Mouse (Mus musculus) embryonic facial prominence, embryonic 15.5 days (tissue): Measurements from ENCODE around the gene Siah1b. TPM values are rescaled to one million over a fixed set of nuclear protein-coding genes. Genes with fewer than 3 reads are reported as not detected.

ENCODE experiments used
- ATAC-seq: fragments of 200-750 bp; cut with Nextera tagmentation; 2 replicates; pipeline ENCODE4 v1.8.0; 2017; ENCODE audit warnings: low read depth, moderate TSS enrichment; ENCODE audit not compliant: insufficient number of reproducible peaks, low FRiP score, low TSS enrichment
- H3K27ac ChIP-seq: fragments of 300-500 bp; sonication (generic); replicated peaks from 2 replicates; pipeline ENCODE4 v1.5.1; 2015; ENCODE audit warnings: mild to moderate bottlenecking, inconsistent platforms
- H3K27me3 ChIP-seq: fragments of 300-500 bp; sonication (generic); 2 replicates; pipeline ENCODE4 v1.6.1; 2015; ENCODE audit warnings: inconsistent platforms
- H3K36me3 ChIP-seq: fragments of 300-500 bp; sonication (generic); 2 replicates; pipeline ENCODE4 v1.6.1; 2015; ENCODE audit warnings: mild to moderate bottlenecking, inconsistent platforms
- H3K4me1 ChIP-seq: fragments of 300-500 bp; sonication (generic); 2 replicates; pipeline ENCODE4 v1.6.1; 2015; ENCODE audit warnings: inconsistent platforms
- H3K4me2 ChIP-seq: fragments of 300-500 bp; sonication (generic); replicated peaks from 2 replicates; pipeline ENCODE4 v1.6.1; 2015; ENCODE audit warnings: mild to moderate bottlenecking, inconsistent platforms
- H3K4me3 ChIP-seq: fragments of 300-500 bp; sonication (generic); replicated peaks from 2 replicates; pipeline ENCODE4 v1.5.1; 2015; ENCODE audit warnings: mild to moderate bottlenecking, inconsistent platforms
- H3K9ac ChIP-seq: fragments of 300-500 bp; sonication (generic); 2 replicates; pipeline ENCODE4 v1.6.1; 2015; ENCODE audit warnings: inconsistent platforms
- H3K9me3 ChIP-seq: fragments of 300-500 bp; sonication (generic); replicated peaks from 2 replicates; pipeline ENCODE4 v1.6.1; 2016; ENCODE audit warnings: inconsistent platforms
- WGBS: fragments of 180-500 bp; shearing (Covaris S2); methylation state at CpG from one replicate; pipeline ENCODE4 v1.1.7; 2015; 5-methylcytosine and 5-hydroxymethylcytosine counted together
- polyA plus RNA-seq: library from polyadenylated mRNA; unstranded; fragments of >200 nt; fragmentation: Nextera tagmentation; extraction: Ambion mirVana; gene quantifications from 2 replicates; pipeline ENCODE4 v1.2.1, GENCODE M21; 2015

Siah1b gene
- 22.5 and 23.1 TPM in 2 replicates for polyA plus RNA-seq

DNA sequence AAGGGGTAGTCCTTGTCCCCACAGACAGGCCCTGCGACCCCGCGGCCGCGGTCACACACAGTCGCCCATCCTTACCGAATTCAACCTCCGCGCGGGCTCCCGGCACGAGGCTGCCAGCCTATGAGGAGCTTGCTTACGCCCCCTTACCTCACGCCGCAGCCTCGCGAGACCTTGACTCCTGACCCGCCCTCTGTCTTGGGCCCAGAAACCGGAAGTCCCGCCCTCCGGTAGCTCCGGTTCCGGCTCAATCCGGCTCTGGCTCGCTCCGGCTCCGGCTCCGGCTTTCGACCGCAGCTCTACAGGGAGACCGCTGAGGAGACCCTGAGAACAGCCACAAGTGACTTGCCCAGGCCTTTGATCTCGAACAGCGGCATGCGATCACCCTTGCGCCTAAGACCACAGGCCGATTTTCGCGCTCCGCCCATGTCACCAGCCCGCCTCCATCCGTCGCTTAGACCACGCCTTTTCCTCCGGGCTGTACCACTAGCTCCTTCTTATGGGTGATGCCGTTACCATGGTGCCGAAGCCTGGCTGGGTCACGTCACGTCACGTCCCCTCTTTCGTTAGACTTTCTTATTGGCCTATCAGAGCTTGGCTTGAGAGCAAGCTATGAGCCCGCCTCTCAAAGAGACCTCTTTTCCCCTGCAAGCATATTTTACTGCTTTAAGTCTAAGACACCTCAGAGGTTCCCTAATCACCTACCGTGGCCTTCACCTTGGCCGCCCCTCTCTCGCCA is at the start of gene Siah1b:
TSS of gene Siah1b (minus strand) at position 454 of the 736 bp plus-strand sequence.
- peak within 1 kb of the TSS; percentile 83 for H3K27ac ChIP-seq
- H3K4me2 ChIP-seq: peak within 1 kb of the TSS; percentile 71
- no peaks in the 10 kb centered on the region for H3K9me3 ChIP-seq
- no peaks in the 10 kb centered on the region for H3K27me3 ChIP-seq
- 21% methylated on average over 49 of the region's 54 CpGs for WGBS
- H3K4me3 ChIP-seq: peak within 1 kb of the TSS; percentile 61
- 0 out of 2 replicates have a peak, but pooled peaks cover 3% of the 10 kb centered on the region for H3K4me1 ChIP-seq
- peak; percentile 99 for ATAC-seq
- peak within 1 kb of the TSS; percentile 42; the same call in 1 of the 2 replicates for H3K9ac ChIP-seq
- H3K36me3 ChIP-seq: no peaks in the 10 kb centered on the region

DNA sequence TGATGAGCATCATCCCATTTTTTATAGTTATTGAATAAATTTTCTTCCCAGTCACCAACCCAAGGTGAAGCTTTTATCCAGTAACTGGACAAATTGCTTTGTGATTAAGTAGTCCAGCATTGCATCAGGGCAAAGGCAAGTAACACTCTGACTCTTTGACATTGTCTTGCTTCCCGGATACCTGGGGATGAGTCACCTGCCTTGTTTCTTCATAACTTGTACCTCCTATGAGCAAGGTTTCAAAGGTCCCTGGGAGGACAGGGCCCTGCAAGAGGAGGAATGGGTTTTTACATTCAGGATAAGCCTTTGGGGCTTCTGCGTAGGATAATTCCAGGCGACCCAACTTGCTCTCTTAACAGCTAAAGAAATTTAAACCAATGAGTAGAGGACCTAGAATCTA is 47.6 kb upstream of the Siah1b start:
- Histone ChIP-seq H3K4me1 (no peaks in the 10 kb centered on the region), H3K4me2 (no peak overlapping the region), H3K36me3 (no peaks in the 10 kb centered on the region), H3K9ac (no peak overlapping the region), H3K4me3 (no peak overlapping the region), H3K27me3 (no peaks in the 10 kb centered on the region), H3K27ac (no peak overlapping the region), H3K9me3 (no peaks in the 10 kb centered on the region)
- 85% methylated on average over 3 of the region's 3 CpGs for WGBS
- ATAC-seq: no peak

DNA sequence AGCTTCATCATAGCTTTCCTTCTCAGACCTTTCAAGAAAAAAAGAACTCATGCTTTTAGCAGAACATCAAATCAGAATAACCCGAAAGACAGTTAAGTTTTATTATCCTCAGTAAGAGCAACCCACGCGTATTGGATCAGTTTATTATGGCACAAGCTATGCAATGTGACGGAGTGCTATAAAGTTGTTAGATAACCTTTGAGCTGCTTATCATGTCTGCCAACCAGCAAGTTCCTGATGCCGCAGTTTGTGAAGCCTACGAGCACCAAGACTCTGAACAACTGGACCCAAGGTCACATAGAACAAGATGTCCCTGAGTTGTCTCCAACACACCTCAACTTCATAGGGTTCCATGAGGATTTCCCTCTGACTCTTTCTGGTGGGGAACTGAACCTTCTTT is 37.5 kb upstream of the Siah1b start:
- Histone ChIP-seq H3K27me3 (peaks cover 3% of the 10 kb centered on the region; the same call in 1 of the 2 replicates), H3K9me3 (no peaks in the 10 kb centered on the region), H3K4me1 (no peaks in the 10 kb centered on the region), H3K9ac (no peak overlapping the region), H3K4me3 (no peak overlapping the region), H3K36me3 (no peaks in the 10 kb centered on the region), H3K4me2 (no peak overlapping the region), H3K27ac (no peak overlapping the region)
- no peak for ATAC-seq
- 92% methylated on average over 6 of the region's 6 CpGs for WGBS

DNA sequence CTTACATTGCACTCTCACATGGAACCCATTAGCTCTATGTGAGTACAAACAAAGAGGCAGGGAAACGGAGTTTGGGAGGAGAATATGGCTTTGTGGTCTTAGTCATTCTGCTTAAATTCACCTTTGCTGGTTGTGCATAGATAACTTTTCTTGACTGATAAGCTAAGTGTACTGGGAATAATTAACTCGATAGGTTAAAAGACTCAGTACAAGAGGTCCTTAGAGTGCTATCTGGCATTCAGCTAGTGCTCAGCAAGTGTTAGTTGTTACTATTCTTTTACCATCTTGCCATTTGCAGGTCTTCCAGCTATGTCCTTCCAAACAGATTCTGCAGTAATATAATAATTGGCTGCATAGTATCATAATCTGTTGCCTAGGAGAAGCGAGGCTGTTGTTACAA is 34.9 kb upstream of the Siah1b start:
- no peaks in the 10 kb centered on the region for H3K4me1 ChIP-seq
- H3K9me3 ChIP-seq: no peaks in the 10 kb centered on the region
- 72% methylated on average over 3 of the region's 3 CpGs for WGBS
- no peak overlapping the region for H3K9ac ChIP-seq
- no peak overlapping the region for H3K4me2 ChIP-seq
- peaks cover 3% of the 10 kb centered on the region; the same call in 1 of the 2 replicates for H3K27me3 ChIP-seq
- no peak overlapping the region for H3K4me3 ChIP-seq
- H3K27ac ChIP-seq: no peak overlapping the region
- no peak for ATAC-seq
- no peaks in the 10 kb centered on the region for H3K36me3 ChIP-seq

DNA sequence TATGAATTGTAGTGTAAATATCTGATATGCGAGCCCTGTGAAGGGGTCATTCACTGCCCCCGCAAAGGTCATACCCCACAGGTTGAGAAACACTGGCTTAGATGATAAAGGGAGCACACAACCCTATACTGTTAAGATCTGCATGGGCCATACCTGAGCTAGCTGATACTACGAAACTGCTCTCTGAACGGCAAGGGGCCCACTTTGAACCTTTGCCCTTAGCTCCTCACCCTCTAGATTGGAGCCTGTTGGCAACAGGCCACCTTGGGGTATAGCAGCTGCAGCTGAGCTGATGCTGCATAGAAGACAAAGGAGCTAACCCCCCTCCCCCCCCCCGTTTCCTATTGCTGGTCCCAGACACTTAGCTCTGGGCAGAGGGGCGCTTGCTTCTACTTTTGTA is 26.4 kb upstream of the Siah1b start:
- H3K36me3 ChIP-seq: no peaks in the 10 kb centered on the region
- peaks cover 4% of the 10 kb centered on the region; the same call in 1 of the 2 replicates for H3K27me3 ChIP-seq
- H3K4me1 ChIP-seq: no peaks in the 10 kb centered on the region
- no peak overlapping the region for H3K4me3 ChIP-seq
- H3K4me2 ChIP-seq: no peak overlapping the region
- H3K27ac ChIP-seq: no peak overlapping the region
- H3K9ac ChIP-seq: no peak overlapping the region
- WGBS: 65% methylated on average over 6 of the region's 6 CpGs
- H3K9me3 ChIP-seq: no peaks in the 10 kb centered on the region
- ATAC-seq: no peak

DNA sequence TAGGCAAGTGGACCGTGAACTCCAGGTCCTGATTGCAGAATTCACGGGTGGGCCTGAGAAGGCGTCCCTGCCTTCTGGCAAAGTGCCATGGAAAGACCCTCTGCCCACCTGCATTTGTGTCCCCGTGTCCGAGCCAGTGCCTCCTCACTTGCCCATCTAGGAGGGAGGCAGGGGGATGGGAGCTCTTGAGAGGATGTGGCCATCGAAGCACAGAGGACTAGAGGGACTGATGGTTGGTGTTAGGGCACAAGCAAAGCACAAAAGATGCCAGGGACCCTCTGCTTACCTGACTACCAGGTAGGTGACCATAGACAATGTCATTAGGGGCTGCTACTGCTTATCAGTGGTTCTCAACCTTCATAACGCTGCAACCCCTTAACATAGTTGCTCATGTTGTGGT is 25.9 kb upstream of the Siah1b start:
- Histone ChIP-seq H3K4me3 (no peak overlapping the region), H3K9ac (no peak overlapping the region), H3K9me3 (no peaks in the 10 kb centered on the region), H3K4me2 (no peak overlapping the region), H3K36me3 (no peaks in the 10 kb centered on the region), H3K4me1 (no peaks in the 10 kb centered on the region), H3K27ac (no peak overlapping the region), H3K27me3 (peaks cover 4% of the 10 kb centered on the region; the same call in 1 of the 2 replicates)
- no peak for ATAC-seq
- WGBS: 80% methylated on average over 7 of the region's 7 CpGs

DNA sequence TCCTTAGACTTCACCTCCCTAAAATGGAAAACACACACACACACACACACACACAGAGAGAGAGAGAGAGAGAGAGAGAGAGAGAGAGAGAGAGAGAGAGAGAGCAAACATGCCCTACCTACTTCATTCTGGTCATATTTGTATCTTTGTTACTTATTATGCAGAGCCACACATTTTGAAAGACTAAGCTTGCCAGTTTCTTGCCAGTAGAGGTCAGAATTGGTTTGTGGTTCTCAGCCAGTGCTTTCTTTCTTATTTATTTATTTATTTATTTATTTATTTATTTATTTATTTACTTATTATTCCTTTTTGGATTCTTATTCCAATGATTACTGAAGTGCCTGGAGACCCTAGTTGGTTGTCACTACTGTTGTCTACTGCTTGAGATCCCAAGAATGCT is 25.2 kb upstream of the Siah1b start:
- Histone ChIP-seq H3K9ac (no peak overlapping the region), H3K4me3 (no peak overlapping the region), H3K27me3 (peaks cover 4% of the 10 kb centered on the region; the same call in 1 of the 2 replicates), H3K9me3 (no peaks in the 10 kb centered on the region), H3K36me3 (no peaks in the 10 kb centered on the region), H3K4me2 (no peak overlapping the region), H3K27ac (no peak overlapping the region), H3K4me1 (no peaks in the 10 kb centered on the region)
- ATAC-seq: no peak

DNA sequence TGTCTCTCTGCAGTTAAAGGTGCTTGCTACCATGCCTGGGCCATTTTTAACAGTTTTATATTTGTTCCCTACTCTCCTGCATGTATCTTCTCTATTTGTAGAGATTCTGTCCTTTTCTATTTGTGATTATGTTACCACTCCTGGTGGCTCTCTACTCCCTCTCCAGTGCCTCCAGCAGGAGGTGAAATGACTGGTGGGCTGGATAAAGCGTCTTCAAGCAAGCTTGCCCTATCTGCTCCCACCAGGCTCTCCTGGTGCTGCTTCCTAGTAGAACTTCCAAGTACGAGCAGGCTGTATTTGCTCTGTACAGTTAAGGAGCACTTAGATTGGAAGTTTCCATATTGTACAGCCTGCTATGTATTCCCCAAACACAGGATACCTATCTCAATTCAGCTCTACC is 19.5 kb upstream of the Siah1b start:
- H3K4me3 ChIP-seq: no peak overlapping the region
- H3K36me3 ChIP-seq: no peaks in the 10 kb centered on the region
- no peak for ATAC-seq
- H3K9ac ChIP-seq: no peak overlapping the region
- H3K27ac ChIP-seq: no peak overlapping the region
- H3K4me2 ChIP-seq: no peak overlapping the region
- peaks cover 6% of the 10 kb centered on the region for H3K27me3 ChIP-seq
- no peaks in the 10 kb centered on the region for H3K9me3 ChIP-seq
- H3K4me1 ChIP-seq: no peaks in the 10 kb centered on the region
- 73% methylated on average over 2 of the region's 2 CpGs for WGBS

DNA sequence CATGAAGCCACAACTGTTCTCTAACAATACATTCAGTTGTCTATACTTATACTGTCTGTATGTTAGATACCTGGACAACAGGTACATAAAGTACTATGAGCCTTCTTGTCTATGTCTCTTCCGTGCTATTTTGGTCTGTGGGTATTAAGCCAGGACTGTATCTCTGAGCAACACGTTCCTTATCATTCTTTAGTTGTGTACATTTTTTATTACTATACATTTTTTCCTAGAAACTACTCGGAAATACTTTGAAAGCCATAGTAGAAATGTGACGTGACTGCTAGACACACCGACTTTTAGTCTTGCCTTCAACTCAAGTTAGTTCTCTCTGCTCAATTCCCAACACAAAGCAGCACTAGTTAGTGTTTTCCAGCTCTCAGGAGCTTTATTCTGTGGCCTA is 17.1 kb upstream of the Siah1b start:
- H3K9me3 ChIP-seq: no peaks in the 10 kb centered on the region
- H3K4me3 ChIP-seq: no peak overlapping the region
- no peak overlapping the region for H3K4me2 ChIP-seq
- 87% methylated on average over 5 of the region's 5 CpGs for WGBS
- no peaks in the 10 kb centered on the region for H3K4me1 ChIP-seq
- no peaks in the 10 kb centered on the region for H3K36me3 ChIP-seq
- no peak overlapping the region for H3K9ac ChIP-seq
- no peak overlapping the region for H3K27ac ChIP-seq
- no peak for ATAC-seq
- peaks cover 6% of the 10 kb centered on the region; the same call in 1 of the 2 replicates for H3K27me3 ChIP-seq

DNA sequence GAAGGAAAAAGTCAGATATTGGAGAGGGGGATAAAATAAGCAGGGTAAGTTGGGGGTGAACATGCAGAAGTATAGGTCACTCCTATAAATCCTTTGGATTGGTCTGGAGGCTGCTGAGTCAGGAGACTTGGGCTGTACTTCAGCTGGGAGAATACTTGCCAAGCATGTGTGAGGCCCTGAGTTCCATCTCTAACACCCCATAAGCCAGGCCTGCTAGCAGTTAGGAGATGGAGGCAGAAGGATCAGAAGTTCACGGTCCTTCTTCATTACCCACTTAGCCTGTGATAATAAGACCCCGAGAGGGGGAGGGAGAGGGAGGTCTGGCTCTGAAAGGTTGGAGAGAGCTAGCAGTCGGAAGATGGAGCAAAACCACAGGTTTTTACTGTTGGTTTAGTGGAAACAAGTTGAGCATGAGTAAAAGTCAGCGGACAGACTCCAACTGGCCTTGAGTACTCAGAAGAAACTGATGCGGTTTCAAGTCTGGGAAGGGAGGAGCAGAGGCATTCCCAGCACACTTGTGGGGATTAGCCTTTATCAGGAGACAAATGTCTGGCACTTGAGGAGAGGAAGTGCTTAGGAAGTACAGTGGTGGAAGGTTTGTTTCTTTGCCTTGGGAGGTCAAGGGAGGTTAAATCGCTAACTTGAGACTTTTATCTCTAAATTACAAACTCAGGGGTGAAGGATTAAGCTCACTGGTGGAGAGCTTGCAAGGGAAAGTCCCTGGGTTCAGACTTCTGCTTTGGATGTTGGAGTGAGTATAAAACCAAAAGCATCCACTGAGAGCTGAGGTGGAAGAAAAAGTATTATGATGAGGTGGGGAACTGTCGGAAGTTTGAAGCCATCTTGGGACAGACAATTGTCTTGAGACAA is 16.2 kb upstream of the Siah1b start:
- Histone ChIP-seq H3K4me3 (no peak overlapping the region), H3K4me2 (no peak overlapping the region), H3K27ac (no peak overlapping the region), H3K9me3 (no peaks in the 10 kb centered on the region), H3K27me3 (peaks cover 6% of the 10 kb centered on the region; the same call in 1 of the 2 replicates), H3K4me1 (no peaks in the 10 kb centered on the region), H3K9ac (no peak overlapping the region), H3K36me3 (no peaks in the 10 kb centered on the region)
- ATAC-seq: no peak
- 47% methylated on average over 7 of the region's 7 CpGs for WGBS

DNA sequence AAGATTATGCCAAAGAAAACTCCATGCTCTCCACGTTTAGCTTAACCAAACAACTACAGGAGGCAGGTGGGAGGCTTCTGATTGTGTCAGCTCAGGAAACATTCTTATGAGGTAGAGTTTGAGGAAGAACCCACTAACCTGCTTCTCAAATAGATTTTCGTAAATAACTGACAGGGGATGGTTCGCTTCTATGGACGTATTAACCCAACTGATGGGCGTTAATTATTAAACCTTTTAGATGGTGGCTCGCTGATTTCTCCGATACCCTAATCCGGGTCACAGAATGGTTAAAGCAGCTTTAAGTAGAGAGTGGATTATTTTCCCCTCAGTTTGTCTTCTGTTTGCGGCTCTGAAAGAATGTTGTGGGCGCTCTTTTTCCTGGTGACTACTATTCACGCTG is 13.6 kb upstream of the Siah1b start:
- Histone ChIP-seq H3K36me3 (no peaks in the 10 kb centered on the region), H3K4me1 (no peaks in the 10 kb centered on the region), H3K27me3 (peaks cover 11% of the 10 kb centered on the region), H3K27ac (no peak overlapping the region), H3K9me3 (no peaks in the 10 kb centered on the region), H3K4me3 (no peak overlapping the region), H3K9ac (no peak overlapping the region), H3K4me2 (no peak overlapping the region)
- WGBS: 79% methylated on average over 11 of the region's 11 CpGs
- ATAC-seq: no peak
